Mouse (Mus musculus) thymus, postnatal 0 days (tissue): ENCODE results near the gene Alkbh2. TPM values are rescaled to one million over a fixed set of nuclear protein-coding genes. Genes with fewer than 3 reads are reported as not detected.
A peak's percentile ranks its signal among the peaks of the same experiment; 100 is the strongest.

Experiments
- DNase-seq: peaks from one replicate; pipeline ENCODE4 v3.0.0-alpha.2; 2015; ENCODE audit warnings: low spot score
- polyA plus RNA-seq: library from polyadenylated mRNA; unstranded; fragments of >200 nt; fragmentation: Nextera tagmentation; extraction: Ambion mirVana; gene quantifications from 2 replicates; pipeline ENCODE4 v1.2.1, GENCODE M21; 2015

Alkbh2 gene
- polyA plus RNA-seq, 1 experiment from 2014 or later = 8.2 TPM

GRCm38 (mm10) chr5:114146028-114146888, 18.2 kb upstream of the Alkbh2 start, which contains the start of gene Acacb:
Gene Acacb (plus strand): TSS chr5:114146535.
- DNase-seq = no peak

- no peak for DNase-seq
These were observed 11.2 kb upstream of the Alkbh2 start for GRCm38 (mm10) chr5:114139175-114139574.

- DNase-seq = no peak
These were observed 10.5 kb upstream of the Alkbh2 start for GRCm38 (mm10) chr5:114138277-114139164.

- DNase-seq = no peak
These were observed 9.7 kb upstream of the Alkbh2 start for GRCm38 (mm10) chr5:114137481-114138276.

GRCm38 (mm10) chr5:114135516-114135915, 7.5 kb upstream of the Alkbh2 start:
- peak; percentile 13 for DNase-seq

- DNase-seq = peak; percentile 28
These were observed 6.1 kb upstream of the Alkbh2 start for GRCm38 (mm10) chr5:114134091-114134534.

GRCm38 (mm10) chr5:114132841-114133240, 4.8 kb upstream of the Alkbh2 start:
- DNase-seq = no peak

- peak; percentile 69 for DNase-seq
These were observed 3.5 kb upstream of the Alkbh2 start for GRCm38 (mm10) chr5:114131521-114131840.

- peak; percentile 91 for DNase-seq
These were observed 2.9 kb upstream of the Alkbh2 start for GRCm38 (mm10) chr5:114130698-114131520.

GRCm38 (mm10) chr5:114130211-114130605, 2.2 kb upstream of the Alkbh2 start, which contains the start of gene Ung:
Gene Ung (plus strand): TSS chr5:114130386.
- peak; percentile 76 for DNase-seq

- DNase-seq = no peak
These were observed 1.7 kb upstream of the Alkbh2 start for GRCm38 (mm10) chr5:114129550-114130210.

GRCm38 (mm10) chr5:114126499-114127244, 1.3 kb downstream of the Alkbh2 start:
- no peak for DNase-seq

GRCm38 (mm10) chr5:114126008-114126407, 2.0 kb downstream of the Alkbh2 start:
- DNase-seq = no peak

GRCm38 (mm10) chr5:114119806-114120205, 8.2 kb downstream of the Alkbh2 start:
- no peak for DNase-seq

- DNase-seq = no peak
These were observed 11.4 kb downstream of the Alkbh2 start for GRCm38 (mm10) chr5:114116586-114116985.

- no peak for DNase-seq
These were observed 13.0 kb downstream of the Alkbh2 start for GRCm38 (mm10) chr5:114115030-114115429.

- DNase-seq = no peak
These were observed 14.7 kb downstream of the Alkbh2 start for GRCm38 (mm10) chr5:114113334-114113733.

- no peak for DNase-seq
These were observed 21.6 kb downstream of the Alkbh2 start for GRCm38 (mm10) chr5:114106391-114106935.

GRCm38 (mm10) chr5:114102807-114103206, 25.2 kb downstream of the Alkbh2 start:
- DNase-seq = no peak
